Mouse (Mus musculus) cerebellum, adult 2 months (tissue): ENCODE data around the gene Tsga13.

Experiments used
- CTCF ChIP-seq: fragments of 200-500 bp; IDR thresholded peaks from 2 replicates; pipeline ENCODE4 v1.5.1; 2011; ENCODE audit warnings: low read depth, mild to moderate bottlenecking, control low read depth, low read length, moderate library complexity, borderline replicate concordance; ENCODE audit not compliant: insufficient read depth
- POLR2A ChIP-seq: fragments of 200-500 bp; IDR thresholded peaks from 2 replicates; pipeline ENCODE4 v1.6.1; 2011; ENCODE audit warnings: low read length, control low read depth, borderline replicate concordance; ENCODE audit not compliant: insufficient read depth

DNA sequence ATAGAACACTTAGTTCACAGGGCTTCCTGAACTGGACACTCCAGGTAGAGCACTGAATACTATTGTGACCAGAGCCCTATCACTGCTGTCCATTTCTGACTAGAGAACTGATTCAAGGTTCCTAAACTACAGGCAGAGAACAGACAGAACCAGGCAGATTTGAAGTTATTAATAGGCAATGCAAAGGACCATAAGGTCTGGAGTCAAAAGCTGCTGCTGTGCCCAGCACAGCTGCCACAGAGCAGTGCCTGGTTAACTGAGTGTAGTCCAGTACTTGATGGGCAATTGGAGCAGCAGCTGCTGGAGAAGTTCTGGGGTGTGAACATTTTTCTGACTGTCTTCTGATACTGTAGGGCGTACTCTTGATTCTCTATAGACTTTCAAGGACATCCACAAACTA, 48.9 kb downstream of the Tsga13 start:
- TF ChIP-seq CTCF (no peak), POLR2A (no peak)
